Mouse (Mus musculus) embryonic fibroblast, embryonic 13.5 days (primary cell): ENCODE measurements around the gene Acvr1.

Experiments
- CTCF ChIP-seq: IDR thresholded peaks from 2 replicates; pipeline ENCODE4 v1.5.1; 2011; ENCODE audit warnings: mild to moderate bottlenecking, control low read depth, low read length, moderate library complexity, borderline replicate concordance; ENCODE audit not compliant: insufficient read depth
- POLR2A ChIP-seq: IDR thresholded peaks from 2 replicates; pipeline ENCODE4 v1.6.1; 2011; ENCODE audit warnings: low read depth, mild to moderate bottlenecking, control low read depth, low read length, moderate library complexity

- no peak for TF ChIP-seq CTCF
- no peak for TF ChIP-seq POLR2A
Measured at GRCm38 (mm10) chr2:58478144-58478543, 88.8 kb downstream of the Acvr1 start.
